Mouse (Mus musculus) forebrain, embryonic 13.5 days (tissue): ENCODE measurements around the gene Entpd2. TPM values are rescaled to one million over a fixed set of nuclear protein-coding genes. Genes with fewer than 3 reads are reported as not detected.
A peak's percentile ranks its signal among the peaks of the same experiment; 100 is the strongest.
"Not testable (repeated sequence)": the region's sequence is repeated elsewhere in the genome, so short reads cannot be mapped to it uniquely, and the experiment has no call there.

Source experiments
- ATAC-seq: fragments of 200-750 bp; cut with Nextera tagmentation; 2 replicates; pipeline ENCODE4 v1.8.0; 2017
- H3K27ac ChIP-seq: fragments of 300-500 bp; sonication (generic); 2 replicates; pipeline ENCODE4 v1.5.1; 2015; ENCODE audit warnings: inconsistent platforms, mild to moderate bottlenecking, moderate library complexity
- H3K27me3 ChIP-seq: fragments of 300-500 bp; sonication (generic); 2 replicates; pipeline ENCODE4 v1.6.1; 2015; ENCODE audit warnings: mild to moderate bottlenecking, inconsistent platforms
- H3K36me3 ChIP-seq: fragments of 300-500 bp; sonication (generic); 2 replicates; pipeline ENCODE4 v1.6.1; 2015; ENCODE audit warnings: mild to moderate bottlenecking, inconsistent platforms; ENCODE audit not compliant: poor library complexity, severe bottlenecking
- H3K4me1 ChIP-seq: fragments of 300-500 bp; sonication (generic); 2 replicates; pipeline ENCODE4 v1.6.1; 2015; ENCODE audit warnings: inconsistent platforms
- H3K4me2 ChIP-seq: fragments of 300-500 bp; sonication (generic); 2 replicates; pipeline ENCODE4 v1.6.1; 2015; ENCODE audit warnings: inconsistent platforms, mild to moderate bottlenecking, moderate library complexity
- H3K4me3 ChIP-seq: fragments of 300-500 bp; sonication (generic); 2 replicates; pipeline ENCODE4 v1.5.1; 2015; ENCODE audit warnings: mild to moderate bottlenecking, inconsistent platforms
- H3K9ac ChIP-seq: fragments of 300-500 bp; sonication (generic); 2 replicates; pipeline ENCODE4 v1.6.1; 2015; ENCODE audit warnings: mild to moderate bottlenecking, inconsistent platforms
- H3K9me3 ChIP-seq: fragments of 300-500 bp; sonication (generic); replicated peaks from 2 replicates; pipeline ENCODE4 v1.6.1; 2016; ENCODE audit warnings: inconsistent platforms
- WGBS: fragments of 180-500 bp; shearing (Covaris S2); methylation state at CpG from one replicate; pipeline ENCODE4 v1.1.7; 2015; 5-methylcytosine and 5-hydroxymethylcytosine counted together
- polyA plus RNA-seq: library from polyadenylated mRNA; unstranded; fragments of >200 nt; fragmentation: Nextera tagmentation; extraction: Ambion mirVana; gene quantifications from 2 replicates; pipeline ENCODE4 v1.2.1, GENCODE M21; 2015

The Entpd2 gene
- polyA plus RNA-seq, 1 experiment from 2014 or later = 0.68 TPM

- H3K4me2 ChIP-seq = no peak overlapping the region
- ATAC-seq = no peak
- 74% methylated on average over 1 of the region's 1 CpGs for WGBS
- H3K9me3 ChIP-seq = no peaks in the 10 kb centered on the region; the same call in 1 of the 2 replicates
- no peak overlapping the region for H3K9ac ChIP-seq
- H3K27ac ChIP-seq = no peak overlapping the region
- no peaks in the 10 kb centered on the region for H3K36me3 ChIP-seq
- H3K27me3 ChIP-seq = peaks cover 79% of the 10 kb centered on the region
- H3K4me1 ChIP-seq = peaks cover 30% of the 10 kb centered on the region
- H3K4me3 ChIP-seq = no peak overlapping the region
Observed at GRCm38 (mm10) chr2:25397010-25397409, 1.3 kb downstream of the Entpd2 start.

GRCm38 (mm10) chr2:25398065-25398464, 2.4 kb downstream of the Entpd2 start:
- H3K4me2 ChIP-seq = no peak overlapping the region
- no peak overlapping the region for H3K27ac ChIP-seq
- H3K9me3 ChIP-seq = no peaks in the 10 kb centered on the region; the same call in 1 of the 2 replicates
- no peak for ATAC-seq
- no peak overlapping the region for H3K4me3 ChIP-seq
- no peaks in the 10 kb centered on the region for H3K36me3 ChIP-seq
- peaks cover 35% of the 10 kb centered on the region for H3K4me1 ChIP-seq
- H3K9ac ChIP-seq = no peak overlapping the region
- 93% methylated on average over 7 of the region's 7 CpGs for WGBS
- H3K27me3 ChIP-seq = peaks cover 77% of the 10 kb centered on the region

DNA sequence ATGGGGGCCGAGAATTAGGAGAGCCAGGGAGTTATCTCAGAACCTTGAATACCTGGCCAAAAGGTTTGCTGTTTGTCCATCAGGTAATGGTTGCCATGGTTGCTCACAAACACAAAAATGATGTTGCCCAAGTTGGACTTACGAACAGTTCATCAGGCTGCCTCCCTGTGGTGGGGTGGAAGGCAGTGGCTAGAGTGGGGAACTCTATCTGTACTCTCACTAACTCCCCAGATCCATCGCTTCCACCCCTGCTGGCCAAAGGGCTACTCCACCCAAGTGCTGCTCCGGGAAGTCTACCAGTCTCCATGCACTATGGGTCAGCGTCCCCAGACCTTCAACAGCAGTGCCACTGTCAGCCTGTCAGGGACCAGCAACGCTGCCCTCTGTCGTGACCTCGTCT, 3.4 kb downstream of the Entpd2 start, which contains the start of gene Npdc1:
TSS of gene Npdc1 (plus strand) at position 301 of the 400 bp plus-strand sequence.
- 67% methylated on average over 8 of the region's 8 CpGs for whole genome bisulfite sequencing
- H3K9ac ChIP-seq = no peak within 1 kb of the TSS
- peaks cover 39% of the 10 kb centered on the region for H3K4me1 ChIP-seq
- H3K9me3 ChIP-seq = no peaks in the 10 kb centered on the region; the same call in 1 of the 2 replicates
- ATAC-seq = no peak
- peak within 1 kb of the TSS; percentile 31; the same call in 1 of the 2 replicates for H3K4me3 ChIP-seq
- no peak within 1 kb of the TSS for H3K4me2 ChIP-seq
- H3K36me3 ChIP-seq = no peaks in the 10 kb centered on the region
- peaks cover 74% of the 10 kb centered on the region for H3K27me3 ChIP-seq
- H3K27ac ChIP-seq = no peak within 1 kb of the TSS

- H3K9me3 ChIP-seq = no peaks in the 10 kb centered on the region; the same call in 1 of the 2 replicates
- H3K27ac ChIP-seq = no peak overlapping the region
- H3K27me3 ChIP-seq = peaks cover 62% of the 10 kb centered on the region
- peaks cover 35% of the 10 kb centered on the region for H3K4me1 ChIP-seq
- peak overlapping the region; percentile 30 for H3K9ac ChIP-seq
- no peaks in the 10 kb centered on the region for H3K36me3 ChIP-seq
- peak overlapping the region; percentile 31 for H3K4me3 ChIP-seq
- ATAC-seq = no peak
- H3K4me2 ChIP-seq = peak overlapping the region; percentile 57
- 19% methylated on average over 16 of the region's 16 CpGs for WGBS
Observed at GRCm38 (mm10) chr2:25400291-25400690, 4.6 kb downstream of the Entpd2 start.

DNA sequence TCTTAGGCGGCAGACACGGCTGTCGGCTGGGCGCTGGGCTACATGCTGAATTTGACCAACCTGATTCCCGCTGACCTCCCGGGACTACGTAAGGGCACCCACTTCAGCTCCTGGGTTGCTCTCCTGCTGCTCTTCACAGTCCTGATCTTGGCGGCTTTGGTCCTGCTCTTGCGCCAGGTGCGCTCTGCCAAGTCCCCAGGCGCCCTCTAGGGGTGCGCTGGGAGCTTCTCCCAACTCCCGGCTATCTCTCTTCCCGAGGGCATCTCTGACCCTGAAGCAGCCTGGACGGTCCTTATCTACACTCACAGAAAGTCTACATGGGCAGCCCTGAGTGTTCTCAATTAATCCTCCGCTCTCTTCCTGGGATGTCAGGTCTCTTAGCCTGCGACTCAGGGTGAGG, 5.1 kb downstream of the Entpd2 start:
- WGBS = 2% methylated on average over 17 of the region's 17 CpGs
- Histone ChIP-seq H3K4me2 (peak overlapping the region; percentile 57), H3K27ac (no peak overlapping the region), H3K27me3 (peaks cover 57% of the 10 kb centered on the region), H3K9ac (peak overlapping the region; percentile 30), H3K36me3 (0 out of 2 replicates have a peak, but pooled peaks cover 3% of the 10 kb centered on the region), H3K9me3 (no peaks in the 10 kb centered on the region; the same call in 1 of the 2 replicates), H3K4me3 (peak overlapping the region; percentile 31), H3K4me1 (peaks cover 32% of the 10 kb centered on the region)
- ATAC-seq = no peak

DNA sequence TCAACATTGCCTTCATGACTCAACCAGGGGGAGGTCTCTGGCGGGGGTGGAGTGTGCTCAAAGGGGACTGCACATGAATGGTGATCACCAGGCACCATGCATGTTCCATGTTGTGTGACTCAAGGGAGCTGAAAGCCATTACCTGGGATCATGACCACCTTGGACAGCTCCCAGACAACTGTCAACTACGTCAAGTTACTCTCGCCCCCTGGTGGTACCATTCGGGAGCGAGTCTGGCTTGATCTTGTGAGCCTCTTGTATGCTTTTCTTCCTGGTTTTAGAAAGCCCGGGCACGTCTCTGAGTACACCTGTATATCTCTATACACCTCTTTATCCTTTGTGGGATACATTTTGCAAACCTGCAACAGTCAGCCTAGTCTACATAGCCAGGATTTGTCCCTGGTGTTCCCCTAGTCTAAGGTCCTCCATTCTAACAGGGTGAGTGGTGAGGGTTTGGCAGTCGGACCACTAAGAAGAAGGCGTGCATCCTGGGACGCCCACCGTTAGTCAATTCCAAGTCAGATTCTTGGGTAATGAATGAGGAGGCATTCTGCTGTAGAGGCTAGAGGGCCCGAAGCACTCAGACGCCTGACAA, 6.8 kb downstream of the Entpd2 start:
- peaks cover 16% of the 10 kb centered on the region for H3K36me3 ChIP-seq
- peak; percentile 25 for ATAC-seq
- H3K9me3 ChIP-seq = no peaks in the 10 kb centered on the region
- peak overlapping the region; percentile 98 for H3K4me3 ChIP-seq
- H3K27ac ChIP-seq = peak overlapping the region; percentile 94
- peaks cover 40% of the 10 kb centered on the region for H3K27me3 ChIP-seq
- peaks cover 34% of the 10 kb centered on the region for H3K4me1 ChIP-seq
- H3K4me2 ChIP-seq = peak overlapping the region; percentile 76
- WGBS = under 1% methylated on average over 13 of the region's 13 CpGs
- H3K9ac ChIP-seq = peak overlapping the region; percentile 99

DNA sequence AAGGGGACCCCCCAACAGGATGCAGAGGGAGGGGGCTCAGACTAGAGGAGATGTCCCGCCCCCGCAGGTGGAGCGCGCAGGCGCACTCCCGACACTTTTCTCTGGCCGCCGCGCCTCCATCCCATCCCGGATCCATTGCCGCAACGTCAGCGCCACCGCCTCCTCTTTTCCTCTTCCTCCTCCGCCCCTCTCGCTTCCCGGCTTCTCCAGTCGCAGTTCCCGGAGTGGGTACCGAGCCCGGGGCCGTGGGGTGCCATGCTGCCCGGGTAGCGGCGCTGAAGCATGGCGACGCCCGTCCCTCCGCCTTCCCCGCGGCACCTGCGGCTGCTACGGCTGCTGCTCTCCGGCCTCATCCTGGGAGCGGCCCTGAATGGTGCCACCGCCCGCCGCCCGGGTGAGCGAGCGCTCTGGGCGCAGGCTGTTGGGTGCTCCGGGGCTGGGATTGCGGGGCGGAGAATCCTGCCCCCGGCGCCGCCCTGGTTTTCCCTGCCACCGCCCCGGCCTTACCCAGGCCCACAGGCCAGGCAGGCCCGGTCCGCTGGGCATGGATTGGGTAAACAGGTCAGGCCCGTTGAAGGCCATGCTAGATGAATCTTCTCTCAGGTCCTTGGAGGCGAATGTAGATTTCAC, 7.4 kb downstream of the Entpd2 start:
- peak overlapping the region; percentile 94 for H3K27ac ChIP-seq

DNA sequence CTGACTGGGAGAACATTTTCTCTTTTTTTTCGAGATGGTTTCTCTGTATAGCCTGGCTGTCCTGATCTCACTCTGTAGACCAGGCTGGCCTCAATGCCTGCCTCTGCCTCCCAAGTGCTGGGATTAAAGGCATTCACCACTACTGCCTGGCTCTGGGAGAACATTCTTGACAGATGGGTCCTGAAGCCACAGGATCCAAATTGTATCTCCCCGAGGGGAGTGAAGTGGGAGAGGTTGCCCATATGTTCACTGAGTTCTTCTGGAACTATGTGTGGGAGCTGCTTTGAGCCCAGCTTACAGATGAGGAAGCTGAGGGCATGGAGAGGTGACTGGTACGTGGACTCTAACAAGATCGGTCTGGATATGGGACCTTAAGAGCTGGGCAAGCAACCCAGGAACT, 8.3 kb downstream of the Entpd2 start:
- Histone ChIP-seq H3K4me2 (peak overlapping the region; percentile 76), H3K27me3 (peaks cover 25% of the 10 kb centered on the region), H3K9ac (peak overlapping the region; percentile 99), H3K4me3 (peak overlapping the region; percentile 98), H3K27ac (peak overlapping the region; percentile 94; the same call in 1 of the 2 replicates), H3K4me1 (peaks cover 34% of the 10 kb centered on the region), H3K36me3 (peaks cover 31% of the 10 kb centered on the region), H3K9me3 (no peaks in the 10 kb centered on the region)
- no peak for ATAC-seq
- 85% methylated on average over 4 of the region's 4 CpGs for WGBS

More for the DNA sequence above, 7.4 kb downstream of the Entpd2 start:
- Histone ChIP-seq H3K4me2 (peak overlapping the region; percentile 76), H3K4me1 (peaks cover 34% of the 10 kb centered on the region), H3K27me3 (peaks cover 34% of the 10 kb centered on the region), H3K36me3 (peaks cover 22% of the 10 kb centered on the region), H3K9ac (peak overlapping the region; percentile 99), H3K9me3 (no peaks in the 10 kb centered on the region), H3K4me3 (peak overlapping the region; percentile 98)
- peak; percentile 84 for ATAC-seq
- WGBS = under 1% methylated on average over 53 of the region's 54 CpGs

DNA sequence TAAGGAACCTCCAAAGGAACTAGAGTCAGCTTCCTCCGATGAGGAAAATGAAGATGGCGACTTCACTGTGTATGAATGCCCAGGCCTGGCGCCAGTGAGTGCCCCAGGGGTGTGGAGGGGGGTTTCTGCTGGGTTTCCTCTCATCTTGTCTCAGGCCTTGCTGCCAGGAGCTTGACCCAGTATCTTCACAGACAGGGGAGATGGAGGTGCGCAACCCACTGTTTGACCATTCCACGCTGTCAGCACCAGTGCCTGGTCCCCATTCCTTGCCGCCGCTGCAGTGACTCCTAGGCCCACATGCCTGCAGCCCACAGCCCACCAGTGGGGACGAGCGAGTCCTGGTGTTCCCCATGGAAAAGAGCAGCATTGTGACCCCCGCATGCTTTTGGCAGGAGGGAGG, 13.2 kb downstream of the Entpd2 start:
- ATAC-seq = no peak
- Histone ChIP-seq H3K9ac (no peak overlapping the region), H3K27ac (no peak overlapping the region), H3K4me1 (peaks cover 19% of the 10 kb centered on the region), H3K4me2 (no peak overlapping the region), H3K27me3 (no peaks in the 10 kb centered on the region), H3K9me3 (no peaks in the 10 kb centered on the region), H3K36me3 (peaks cover 50% of the 10 kb centered on the region), H3K4me3 (no peak overlapping the region)
- WGBS = 89% methylated on average over 10 of the region's 10 CpGs

- H3K9me3 ChIP-seq, ATAC-seq, H3K27me3 ChIP-seq: not testable (repeated sequence)
Observed at GRCm38 (mm10) chr2:25413436-25413835, 17.8 kb downstream of the Entpd2 start.

DNA sequence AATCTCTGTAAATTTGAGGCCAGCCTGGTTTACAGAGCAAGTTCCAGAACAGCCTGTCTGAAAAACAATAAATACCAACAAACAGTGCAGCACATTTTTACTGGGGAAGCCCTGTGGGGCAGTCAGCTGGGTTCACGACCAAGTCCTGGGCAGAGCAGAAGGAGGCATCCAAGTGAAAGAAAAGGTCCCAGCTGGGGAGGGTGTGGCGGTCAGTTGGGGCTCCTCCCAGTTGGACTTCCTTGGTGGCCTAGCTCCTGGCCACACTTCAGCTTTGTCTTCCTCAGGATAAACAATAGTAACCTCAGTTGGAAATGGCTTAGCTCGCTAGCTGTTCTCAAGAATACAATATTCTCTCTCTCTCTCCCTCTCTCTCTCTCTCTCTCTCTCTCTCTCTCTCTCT, 21.8 kb downstream of the Entpd2 start:
- Histone ChIP-seq H3K9me3 (no peaks in the 10 kb centered on the region), H3K4me2 (no peak overlapping the region), H3K4me1 (no peaks in the 10 kb centered on the region), H3K27ac (no peak overlapping the region), H3K9ac (no peak overlapping the region), H3K4me3 (no peak overlapping the region), H3K36me3 (0 out of 2 replicates have a peak, but pooled peaks cover 4% of the 10 kb centered on the region), H3K27me3 (0 out of 2 replicates have a peak, but pooled peaks cover under 1% of the 10 kb centered on the region)
- WGBS = 17% methylated on average over 3 of the region's 3 CpGs
- ATAC-seq = no peak

More at GRCm38 (mm10) chr2:25413436-25413835, 17.8 kb downstream of the Entpd2 start:
- H3K36me3 ChIP-seq = peaks cover 25% of the 10 kb centered on the region
- not testable (repeated sequence) for H3K4me3 ChIP-seq, H3K4me2 ChIP-seq, H3K4me1 ChIP-seq, H3K9ac ChIP-seq, H3K27ac ChIP-seq

DNA sequence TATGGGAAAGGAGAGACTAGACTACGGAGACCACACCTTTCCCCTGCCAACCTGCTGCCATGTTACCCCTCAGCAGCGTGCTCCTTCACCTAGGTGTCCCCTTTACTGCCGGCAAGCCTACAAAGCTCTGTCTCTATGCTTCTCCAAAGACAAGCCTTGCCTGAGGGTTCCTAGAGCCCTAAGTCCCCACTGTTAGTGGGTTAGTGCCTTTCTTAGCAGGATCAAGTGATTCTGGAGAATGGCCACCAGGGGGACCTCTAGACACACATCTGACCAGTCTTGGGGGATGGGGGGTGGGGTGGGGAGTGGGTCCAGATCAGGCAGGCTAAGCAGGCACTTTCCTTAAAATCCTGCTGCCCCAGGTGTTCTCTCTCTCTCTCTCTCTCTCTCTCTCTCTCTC, 26.2 kb downstream of the Entpd2 start:
- no peaks in the 10 kb centered on the region for H3K36me3 ChIP-seq
- H3K27me3 ChIP-seq = peaks cover 25% of the 10 kb centered on the region
- no peak overlapping the region for H3K9ac ChIP-seq
- H3K9me3 ChIP-seq = no peaks in the 10 kb centered on the region
- peak; percentile 66; the same call in 1 of the 2 replicates for ATAC-seq
- 18% methylated on average over 3 of the region's 3 CpGs for WGBS
- no peak overlapping the region for H3K4me3 ChIP-seq
- H3K27ac ChIP-seq = no peak overlapping the region
- peaks cover 7% of the 10 kb centered on the region; the same call in 1 of the 2 replicates for H3K4me1 ChIP-seq
- no peak overlapping the region for H3K4me2 ChIP-seq
